In the genomic region with DNA sequence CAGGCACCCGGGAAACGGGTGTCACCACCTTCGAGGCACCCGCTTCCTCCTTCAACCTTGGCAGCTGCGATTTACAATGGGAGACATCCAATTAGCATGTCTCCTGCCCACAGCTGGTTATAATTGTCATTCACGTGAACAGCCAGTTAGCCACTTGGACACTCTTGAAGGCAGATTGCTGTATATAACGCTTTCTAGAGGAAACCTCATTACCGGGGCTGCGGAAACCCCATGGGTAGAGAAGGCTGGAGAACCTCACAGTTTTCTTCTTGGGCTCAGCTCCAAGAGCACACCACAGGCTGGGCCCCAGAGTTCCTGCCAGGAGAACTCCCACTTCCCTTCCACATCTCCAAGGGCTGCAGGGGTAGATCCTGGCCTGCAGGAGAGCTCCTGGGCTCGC, we compare ENCODE assay signal across 11 mouse cellular contexts.
DNase-seq lines count a peak whose midpoint lies in the region; ATAC-seq and TF ChIP-seq lines count a peak whose summit lies in the region.
"Had no signal": no experiment of that assay in that cellular context is flagged by ENCODE, and none has a peak within 500 bp of the region (broad histone marks: within the 10 kb centered on the region; RNA-seq: fewer than 3 reads in every experiment).

No protein-coding gene starts in this region.

- 0 out of 2 replicates have a peak, but pooled peaks cover 2% of the 10 kb centered on the region for H3K27me3 ChIP-seq in hindbrain, embryonic 13.5 days
- H3K27me3 ChIP-seq in hindbrain, embryonic 14.5 days (ENCODE audit: control insufficient read depth, insufficient read depth, low read length) = no peaks in the 10 kb centered on the region
- H3K27me3 ChIP-seq in embryonic facial prominence, embryonic 14.5 days (replicated peaks; ENCODE audit: control insufficient read depth, insufficient read depth, low read length) = no peaks in the 10 kb centered on the region
- no peaks in the 10 kb centered on the region for H3K27me3 ChIP-seq in limb, embryonic 13.5 days
- no peaks in the 10 kb centered on the region for H3K27me3 ChIP-seq in intestine, embryonic 16.5 days (replicated peaks; ENCODE audit: control insufficient read depth, insufficient read depth, low read length)

- ATAC-seq in hindbrain, embryonic 13.5 days (ENCODE audit: low FRiP score) = no peak
- ATAC-seq in hindbrain, embryonic 14.5 days (ENCODE audit: low FRiP score) = no peak
- peak; percentile 45; the same call in 1 of the 2 replicates for ATAC-seq in embryonic facial prominence, embryonic 14.5 days (ENCODE audit: low read depth)
- peak; percentile 33; the same call in 1 of the 2 replicates for ATAC-seq in limb, embryonic 13.5 days (ENCODE audit: low FRiP score, low read depth)
- ATAC-seq in intestine, embryonic 16.5 days = no peak

- 0 out of 2 replicates have a peak overlapping the region, but pooled peaks have one; percentile 10 for H3K27ac ChIP-seq in hindbrain, embryonic 13.5 days
- no peak overlapping the region for H3K27ac ChIP-seq in hindbrain, embryonic 14.5 days
- no peak overlapping the region; the same call in 1 of the 2 replicates for H3K27ac ChIP-seq in embryonic facial prominence, embryonic 14.5 days (replicated peaks; ENCODE audit: low read depth, low read length)
- H3K27ac ChIP-seq in limb, embryonic 13.5 days = peak overlapping the region; percentile 55
- H3K27ac ChIP-seq in intestine, embryonic 16.5 days (ENCODE audit: low read length) = no peak overlapping the region
- H3K27ac ChIP-seq: macrophage had no signal

- no peaks in the 10 kb centered on the region for H3K36me3 ChIP-seq in hindbrain, embryonic 13.5 days
- H3K36me3 ChIP-seq in hindbrain, embryonic 14.5 days (replicated peaks; ENCODE audit: control insufficient read depth, insufficient read depth) = no peaks in the 10 kb centered on the region
- no peaks in the 10 kb centered on the region for H3K36me3 ChIP-seq in embryonic facial prominence, embryonic 14.5 days (ENCODE audit: control insufficient read depth, insufficient read depth, low read length)
- no peaks in the 10 kb centered on the region for H3K36me3 ChIP-seq in limb, embryonic 13.5 days
- no peaks in the 10 kb centered on the region for H3K36me3 ChIP-seq in intestine, embryonic 16.5 days (ENCODE audit: control insufficient read depth, insufficient read depth, low read length)
- H3K36me3 ChIP-seq: G1E had no signal

- no peak for TF ChIP-seq POLR2A in brain, embryonic 14.5 days (IDR thresholded peaks at IDR 0.05; ENCODE audit: borderline replicate concordance, extremely low read depth, insufficient read depth, insufficient read length, poor library complexity, severe bottlenecking)

- WGBS in hindbrain, embryonic 13.5 days = 54% methylated on average over 10 of the region's 10 CpGs
- 42% methylated on average over 10 of the region's 10 CpGs for WGBS in hindbrain, embryonic 14.5 days
- 43% methylated on average over 10 of the region's 10 CpGs for WGBS in embryonic facial prominence, embryonic 14.5 days
- 15% methylated on average over 10 of the region's 10 CpGs for WGBS in limb, embryonic 13.5 days
- WGBS in intestine, embryonic 16.5 days = 54% methylated on average over 10 of the region's 10 CpGs

- H3K9ac ChIP-seq in hindbrain, embryonic 13.5 days = no peak overlapping the region
- H3K9ac ChIP-seq in hindbrain, embryonic 14.5 days = no peak overlapping the region
- H3K9ac ChIP-seq in embryonic facial prominence, embryonic 14.5 days (ENCODE audit: low read depth, low read length) = no peak overlapping the region
- H3K9ac ChIP-seq in limb, embryonic 13.5 days = no peak overlapping the region; the same call in 1 of the 2 replicates
- H3K9ac ChIP-seq in intestine, embryonic 16.5 days (ENCODE audit: low read depth, low read length) = no peak overlapping the region

- H3K4me3 ChIP-seq in hindbrain, embryonic 13.5 days = no peak overlapping the region
- H3K4me3 ChIP-seq in hindbrain, embryonic 14.5 days (replicated peaks; ENCODE audit: low read length) = no peak overlapping the region
- H3K4me3 ChIP-seq in embryonic facial prominence, embryonic 14.5 days (ENCODE audit: low read depth, low read length) = no peak overlapping the region
- H3K4me3 ChIP-seq in limb, embryonic 13.5 days = no peak overlapping the region
- no peak overlapping the region for H3K4me3 ChIP-seq in intestine, embryonic 16.5 days (ENCODE audit: low read length)

- peaks cover 26% of the 10 kb centered on the region for H3K4me1 ChIP-seq in hindbrain, embryonic 13.5 days (replicated peaks)
- H3K4me1 ChIP-seq in hindbrain, embryonic 14.5 days (replicated peaks; ENCODE audit: control insufficient read depth, insufficient read depth, low read length) = 0 out of 2 replicates have a peak, but pooled peaks cover 3% of the 10 kb centered on the region
- H3K4me1 ChIP-seq in embryonic facial prominence, embryonic 14.5 days (ENCODE audit: control insufficient read depth, insufficient read depth, low read length) = peaks cover 13% of the 10 kb centered on the region
- H3K4me1 ChIP-seq in limb, embryonic 13.5 days = peaks cover 34% of the 10 kb centered on the region
- peaks cover 3% of the 10 kb centered on the region; the same call in 1 of the 2 replicates for H3K4me1 ChIP-seq in intestine, embryonic 16.5 days (ENCODE audit: control insufficient read depth, insufficient read depth, low read length)

- H3K9me3 ChIP-seq in hindbrain, embryonic 13.5 days = no peaks in the 10 kb centered on the region
- no peaks in the 10 kb centered on the region for H3K9me3 ChIP-seq in hindbrain, embryonic 14.5 days (ENCODE audit: control insufficient read depth, low read length)
- no peaks in the 10 kb centered on the region for H3K9me3 ChIP-seq in embryonic facial prominence, embryonic 14.5 days (ENCODE audit: control insufficient read depth, low read length)
- H3K9me3 ChIP-seq in limb, embryonic 13.5 days = no peaks in the 10 kb centered on the region
- H3K9me3 ChIP-seq in intestine, embryonic 16.5 days (ENCODE audit: control insufficient read depth, low read length) = no peaks in the 10 kb centered on the region
- H3K9me3 ChIP-seq: G1E had no signal

- no peak for DNase-seq in hindbrain, embryonic 14.5 days (ENCODE audit: low spot score)
- DNase-seq in brain, embryonic 14.5 days (ENCODE audit: low read depth) = peak; percentile 65
- peak; percentile 73 for DNase-seq in embryonic facial prominence, embryonic 14.5 days (ENCODE audit: low spot score)
- no peak for DNase-seq in adrenal gland, adult 18-20 months (ENCODE audit: low spot score in 2 of 2)
- no peak for DNase-seq in adrenal gland, adult 8-10 months
- DNase-seq: thymus, adult 18-20 months had no signal

- TF ChIP-seq CTCF in brain, embryonic 14.5 days (IDR thresholded peaks at IDR 0.05; ENCODE audit: borderline replicate concordance, extremely low read depth, insufficient read depth, insufficient read length) = no peak

- no peak overlapping the region for H3K4me2 ChIP-seq in hindbrain, embryonic 13.5 days
- no peak overlapping the region for H3K4me2 ChIP-seq in hindbrain, embryonic 14.5 days (replicated peaks)
- no peak overlapping the region for H3K4me2 ChIP-seq in embryonic facial prominence, embryonic 14.5 days (ENCODE audit: low read depth, low read length)
- H3K4me2 ChIP-seq in limb, embryonic 13.5 days (replicated peaks) = no peak overlapping the region; the same call in 1 of the 2 replicates
- no peak overlapping the region for H3K4me2 ChIP-seq in intestine, embryonic 16.5 days (ENCODE audit: low read depth, low read length)

Comparison
In these comparisons a context has a peak if more than half of its experiments do, and no peak if none do; other contexts are left out.
1. H3K27ac ChIP-seq: peak in hindbrain, embryonic 13.5 days (single experiment) and limb, embryonic 13.5 days (single experiment); none in hindbrain, embryonic 14.5 days (single experiment), embryonic facial prominence, embryonic 14.5 days (single experiment) and intestine, embryonic 16.5 days (single experiment).
2. ATAC-seq: peak in embryonic facial prominence, embryonic 14.5 days (single experiment) and limb, embryonic 13.5 days (single experiment); none in hindbrain, embryonic 13.5 days (single experiment), hindbrain, embryonic 14.5 days (single experiment) and intestine, embryonic 16.5 days (single experiment).
3. DNase-seq: peak in brain, embryonic 14.5 days (single experiment) and embryonic facial prominence, embryonic 14.5 days (single experiment); none in hindbrain, embryonic 14.5 days (single experiment), adrenal gland, adult 18-20 months (0 of 2) and adrenal gland, adult 8-10 months (single experiment).